Mouse (Mus musculus) hindbrain, embryonic 14.5 days (tissue): ENCODE measurements around the gene Gm5141. TPM values are rescaled to one million over a fixed set of nuclear protein-coding genes. Genes with fewer than 3 reads are reported as not detected.

Experiments used
- ATAC-seq: fragments of 200-750 bp; cut with Nextera tagmentation; 2 replicates; pipeline ENCODE4 v1.8.0; 2017; ENCODE audit warnings: moderate number of reproducible peaks, mild to moderate bottlenecking, moderate TSS enrichment, moderate library complexity; ENCODE audit not compliant: low FRiP score
- DNase-seq: peaks from one replicate; pipeline ENCODE4 v3.0.0-alpha.2; 2015; ENCODE audit warnings: low spot score
- H3K27ac ChIP-seq: fragments of 300-500 bp; sonication (generic); 2 replicates; pipeline ENCODE4 v1.5.1; 2014; ENCODE audit warnings: mild to moderate bottlenecking, moderate library complexity
- H3K27me3 ChIP-seq: fragments of 300-500 bp; sonication (generic); 2 replicates; pipeline ENCODE4 v1.6.1; 2014; ENCODE audit warnings: mild to moderate bottlenecking, low read length, mixed read lengths; ENCODE audit not compliant: control insufficient read depth, insufficient read depth
- H3K36me3 ChIP-seq: fragments of 300-500 bp; sonication (generic); replicated peaks from 2 replicates; pipeline ENCODE4 v1.6.1; 2014; ENCODE audit not compliant: control insufficient read depth, insufficient read depth
- H3K4me1 ChIP-seq: fragments of 300-500 bp; sonication (generic); replicated peaks from 2 replicates; pipeline ENCODE4 v1.6.1; 2014; ENCODE audit warnings: antibody characterized with exemption, low read length, mixed read lengths; ENCODE audit not compliant: control insufficient read depth, insufficient read depth
- H3K4me2 ChIP-seq: fragments of 300-500 bp; sonication (generic); replicated peaks from 2 replicates; pipeline ENCODE4 v1.6.1; 2014; ENCODE audit warnings: mild to moderate bottlenecking, moderate library complexity
- H3K4me3 ChIP-seq: fragments of 300-500 bp; sonication (generic); replicated peaks from 2 replicates; pipeline ENCODE4 v1.5.1; 2014; ENCODE audit warnings: mild to moderate bottlenecking, low read length
- H3K9ac ChIP-seq: fragments of 300-500 bp; sonication (generic); 2 replicates; pipeline ENCODE4 v1.6.1; 2014
- H3K9me3 ChIP-seq: fragments of 300-500 bp; sonication (generic); 2 replicates; pipeline ENCODE4 v1.6.1; 2016; ENCODE audit warnings: low read length; ENCODE audit not compliant: control insufficient read depth
- WGBS: fragments of 180-500 bp; shearing (Covaris S2); extraction: QIAGEN DNeasy Blood & Tissue Kit; methylation state at CpG from one replicate; pipeline ENCODE4 v1.1.7; 2014; 5-methylcytosine and 5-hydroxymethylcytosine counted together
- microRNA counts: library from miRNA; unstranded; fragments of <30 nt; microRNA quantifications from one replicate; lab custom pipeline; 2016
- microRNA-seq: library from miRNA; unstranded; fragments of <30 nt; microRNA quantifications from one replicate; pipeline ENCODE4, GENCODE M21; 2016
- polyA plus RNA-seq: library from polyadenylated mRNA; unstranded; fragments of >200 nt; fragmentation: Nextera tagmentation; extraction: Ambion mirVana; gene quantifications from 2 replicates; pipeline ENCODE4 v1.2.1, GENCODE M21; 2014

The Gm5141 gene
- polyA plus RNA-seq, 1 experiment from 2014 or later: 8.2 TPM

DNA sequence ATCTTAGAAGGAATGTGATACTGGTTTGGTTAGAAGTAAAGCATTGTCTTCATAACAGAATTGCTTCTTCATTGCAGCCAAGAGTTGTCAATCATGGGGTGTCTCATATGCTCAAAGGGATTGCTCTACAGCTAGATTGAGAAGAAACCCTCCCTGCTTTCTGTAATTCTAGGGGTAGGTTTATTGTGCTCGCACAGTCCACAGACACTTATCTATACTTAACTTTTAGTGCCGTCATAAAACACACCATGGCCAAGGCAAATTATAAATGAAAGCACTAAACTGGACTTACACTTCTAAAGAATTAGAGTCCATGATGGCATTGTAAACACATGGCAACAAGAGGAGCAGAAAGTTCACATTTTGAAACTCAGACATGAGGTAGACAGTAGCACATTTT lies 52.3 kb downstream of the Gm5141 start:
- Histone ChIP-seq H3K4me1 (no peaks in the 10 kb centered on the region), H3K27ac (no peak overlapping the region), H3K4me3 (no peak overlapping the region), H3K9ac (no peak overlapping the region), H3K36me3 (no peaks in the 10 kb centered on the region), H3K9me3 (no peaks in the 10 kb centered on the region), H3K27me3 (no peaks in the 10 kb centered on the region), H3K4me2 (no peak overlapping the region)
- no peak for DNase-seq
- 98% methylated on average over 2 of the region's 2 CpGs for WGBS
- no peak for ATAC-seq

MicroRNAs encoded within 50 kb of the gene (microRNA counts, 519-probe panel; counts per million panel counts)
- microRNA mmu-miR-713 (lab: Ali Mortazavi, UCI): not detected

Small RNA genes lying within 50 kb of the gene (microRNA-seq; reads per million reads assigned to microRNA genes)
- gene Gm24588 (not detected), gene Mir713 (not detected)

Other genes with a start within 250 kb of the Gm5141 start
- not detected in 2 replicates for gene Zfp935, start 227.3 kb downstream of the Gm5141 start, polyA plus RNA-seq
- gene Zfp934, start 214.6 kb downstream of the Gm5141 start, polyA plus RNA-seq: 10.1 and 11.2 TPM in 2 replicates
- gene 6720489N17Rik, start 161.6 kb downstream of the Gm5141 start, polyA plus RNA-seq: 7.4 and 8.1 TPM in 2 replicates
- 36.9 and 37.1 TPM in 2 replicates for gene Platr25, start 25.1 kb downstream of the Gm5141 start, polyA plus RNA-seq
- gene Fbp2, start 72.6 kb upstream of the Gm5141 start, polyA plus RNA-seq: 0.30 and 0.87 TPM in 2 replicates
- 0.60 and 0.76 TPM in 2 replicates for gene Fbp1, start 102.5 kb upstream of the Gm5141 start, polyA plus RNA-seq
- gene 2010111I01Rik, start 179.1 kb upstream of the Gm5141 start, polyA plus RNA-seq: 29.6 and 32.6 TPM in 2 replicates